Mouse (Mus musculus) limb, embryonic 11.5 days (tissue): ENCODE data around the gene Prcp. TPM values are rescaled to one million over a fixed set of nuclear protein-coding genes. Genes with fewer than 3 reads are reported as not detected.
"Not testable (repeated sequence)": the region's sequence is repeated elsewhere in the genome, so short reads cannot be mapped to it uniquely, and the experiment has no call there.

ENCODE experiments used
- ATAC-seq: fragments of 200-750 bp; cut with Nextera tagmentation; 2 replicates; pipeline ENCODE4 v1.8.0; 2017; ENCODE audit warnings: low read depth; ENCODE audit not compliant: insufficient number of reproducible peaks, low FRiP score, low TSS enrichment
- DNase-seq: peaks from one replicate; pipeline ENCODE4 v3.0.0-alpha.2; 2015; ENCODE audit warnings: low spot score
- H3K27ac ChIP-seq: fragments of 300-500 bp; sonication (generic); replicated peaks from 2 replicates; pipeline ENCODE4 v1.5.1; 2014; ENCODE audit warnings: low read depth, mild to moderate bottlenecking, low read length
- H3K27me3 ChIP-seq: fragments of 300-500 bp; sonication (generic); 2 replicates; pipeline ENCODE4 v1.6.1; 2014; ENCODE audit warnings: mild to moderate bottlenecking, low read length, mixed read lengths; ENCODE audit not compliant: control insufficient read depth, insufficient read depth
- H3K36me3 ChIP-seq: fragments of 300-500 bp; sonication (generic); 2 replicates; pipeline ENCODE4 v1.6.1; 2014; ENCODE audit warnings: mild to moderate bottlenecking, low read length, moderate library complexity, mixed read lengths; ENCODE audit not compliant: control insufficient read depth, insufficient read depth
- H3K4me1 ChIP-seq: fragments of 300-500 bp; sonication (generic); 2 replicates; pipeline ENCODE4 v1.6.1; 2014; ENCODE audit warnings: low read length, mixed read lengths; ENCODE audit not compliant: control insufficient read depth, insufficient read depth
- H3K4me2 ChIP-seq: fragments of 300-500 bp; sonication (generic); 2 replicates; pipeline ENCODE4 v1.6.1; 2014; ENCODE audit warnings: low read depth, mild to moderate bottlenecking, moderate library complexity; ENCODE audit not compliant: severe bottlenecking
- H3K4me3 ChIP-seq: fragments of 300-500 bp; sonication (generic); 2 replicates; pipeline ENCODE4 v1.5.1; 2014; ENCODE audit warnings: low read depth, low read length
- H3K9ac ChIP-seq: fragments of 300-500 bp; sonication (generic); 2 replicates; pipeline ENCODE4 v1.6.1; 2014; ENCODE audit warnings: mild to moderate bottlenecking, low read length
- H3K9me3 ChIP-seq: fragments of 300-500 bp; sonication (generic); 2 replicates; pipeline ENCODE4 v1.6.1; 2016; ENCODE audit warnings: low read length; ENCODE audit not compliant: control insufficient read depth
- WGBS: fragments of 180-500 bp; shearing (Covaris S2); extraction: QIAGEN DNeasy Blood & Tissue Kit; methylation state at CpG from one replicate; pipeline ENCODE4 v1.1.7; 2014; 5-methylcytosine and 5-hydroxymethylcytosine counted together
- polyA plus RNA-seq: library from polyadenylated mRNA; unstranded; fragments of >200 nt; fragmentation: Nextera tagmentation; extraction: Ambion mirVana; gene quantifications from 2 replicates; pipeline ENCODE4 v1.2.1, GENCODE M21; 2014

Gene Prcp
- polyA plus RNA-seq, 1 experiment from 2014 or later = 23.5 TPM

DNA sequence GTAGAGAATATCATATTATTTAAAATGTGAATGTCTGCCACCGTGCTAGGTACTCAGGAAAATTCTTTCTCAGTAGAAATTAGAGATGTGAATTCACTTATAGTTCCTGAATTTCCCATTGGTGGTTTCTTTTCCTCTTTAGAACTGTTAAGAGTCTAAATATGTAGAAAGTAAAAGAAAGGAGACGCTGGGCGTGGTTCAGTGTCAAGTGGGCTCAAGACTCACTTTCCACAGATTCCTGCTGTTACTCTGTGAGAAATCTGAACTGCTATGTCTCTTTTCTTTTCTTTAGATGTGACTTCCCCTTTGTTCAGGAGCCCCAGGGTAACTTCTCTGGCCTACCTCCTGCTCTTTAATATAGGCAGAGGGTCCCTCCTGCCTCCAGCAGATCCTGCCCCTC, 103.2 kb downstream of the Prcp start:
- H3K36me3 ChIP-seq = no peaks in the 10 kb centered on the region
- ATAC-seq = no peak
- H3K9me3 ChIP-seq = no peaks in the 10 kb centered on the region
- H3K9ac ChIP-seq = no peak overlapping the region
- H3K27ac ChIP-seq = no peak overlapping the region
- H3K4me3 ChIP-seq = no peak overlapping the region
- no peak for DNase-seq
- H3K27me3 ChIP-seq = no peaks in the 10 kb centered on the region
- H3K4me1 ChIP-seq = no peaks in the 10 kb centered on the region
- WGBS = 93% methylated on average over 3 of the region's 3 CpGs
- no peak overlapping the region for H3K4me2 ChIP-seq

DNA sequence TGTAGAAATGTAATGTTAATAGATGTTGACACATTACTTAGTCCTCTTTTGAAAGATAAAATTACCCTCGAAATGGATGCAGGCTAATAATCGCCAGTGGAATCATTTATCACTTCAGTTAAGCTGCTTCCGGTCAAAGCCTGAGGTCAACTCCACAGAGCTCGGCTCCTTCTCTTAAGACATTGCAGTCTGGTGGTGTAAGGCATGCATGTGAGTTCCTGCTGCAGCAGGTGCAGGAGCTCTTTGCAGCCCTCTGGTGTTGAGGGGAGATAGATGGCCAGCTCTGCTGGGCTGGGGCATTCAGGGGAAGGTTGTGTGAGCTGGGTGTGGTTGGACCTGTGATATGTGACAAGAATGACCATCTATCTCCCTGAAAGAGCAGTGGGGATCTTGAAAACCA, 104.0 kb downstream of the Prcp start:
- WGBS = 65% methylated on average over 4 of the region's 4 CpGs
- no peaks in the 10 kb centered on the region for H3K36me3 ChIP-seq
- H3K4me3 ChIP-seq = no peak overlapping the region
- H3K27me3 ChIP-seq = no peaks in the 10 kb centered on the region
- no peak for ATAC-seq
- H3K4me1 ChIP-seq = no peaks in the 10 kb centered on the region
- no peak overlapping the region for H3K4me2 ChIP-seq
- no peak overlapping the region for H3K9ac ChIP-seq
- H3K27ac ChIP-seq = no peak overlapping the region
- H3K9me3 ChIP-seq = no peaks in the 10 kb centered on the region
- no peak for DNase-seq

DNA sequence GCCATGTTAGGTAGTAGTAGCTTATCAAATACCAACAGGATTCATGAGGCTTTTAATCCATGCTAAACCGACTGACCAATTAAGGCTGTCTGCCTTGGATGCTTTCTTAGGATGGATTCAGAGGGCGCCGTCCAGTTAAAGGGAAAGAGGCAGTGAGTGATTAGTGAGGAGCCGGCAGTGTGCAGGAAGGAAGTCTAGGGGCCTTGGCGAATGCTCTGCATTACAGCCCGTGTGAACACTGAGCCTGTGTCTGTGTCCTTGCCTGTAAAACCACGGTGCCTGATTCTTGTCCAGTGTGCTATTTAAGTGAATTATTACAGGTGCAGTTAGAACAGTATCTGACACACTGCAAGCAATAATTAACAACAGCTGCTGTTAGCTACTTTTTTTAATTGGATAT, 104.5 kb downstream of the Prcp start:
- 24% methylated on average over 6 of the region's 7 CpGs for WGBS
- not testable (repeated sequence) for H3K36me3 ChIP-seq, H3K4me3 ChIP-seq, H3K9ac ChIP-seq, H3K9me3 ChIP-seq, ATAC-seq, H3K27me3 ChIP-seq, H3K4me1 ChIP-seq, H3K4me2 ChIP-seq, H3K27ac ChIP-seq, DNase-seq

DNA sequence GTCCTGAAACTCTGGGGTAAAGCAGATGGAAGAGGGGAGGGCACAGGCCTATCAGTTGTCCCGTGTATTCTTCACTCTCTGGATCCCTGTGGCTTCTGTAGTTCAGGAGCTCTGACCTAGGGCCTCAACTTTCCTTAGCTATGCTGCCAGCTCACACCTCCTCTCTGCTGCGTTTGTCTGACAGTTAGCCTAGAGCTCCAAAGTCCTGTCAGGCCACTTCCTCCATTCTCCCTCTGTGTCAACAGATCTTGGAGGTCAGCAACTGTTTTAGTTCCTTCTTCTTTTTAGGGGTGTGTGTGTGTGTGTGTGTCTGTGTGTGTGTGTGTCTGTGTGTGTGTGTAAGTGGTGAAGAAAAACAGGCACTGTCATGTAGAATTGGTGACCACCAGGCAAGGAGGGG, 106.5 kb downstream of the Prcp start:
- Histone ChIP-seq H3K9me3 (no peaks in the 10 kb centered on the region), H3K27me3 (no peaks in the 10 kb centered on the region), H3K27ac (no peak overlapping the region), H3K4me3 (no peak overlapping the region), H3K36me3 (no peaks in the 10 kb centered on the region), H3K4me2 (no peak overlapping the region), H3K9ac (no peak overlapping the region), H3K4me1 (no peaks in the 10 kb centered on the region)
- WGBS = 47% methylated on average over 2 of the region's 2 CpGs
- no peak for DNase-seq
- no peak for ATAC-seq

DNA sequence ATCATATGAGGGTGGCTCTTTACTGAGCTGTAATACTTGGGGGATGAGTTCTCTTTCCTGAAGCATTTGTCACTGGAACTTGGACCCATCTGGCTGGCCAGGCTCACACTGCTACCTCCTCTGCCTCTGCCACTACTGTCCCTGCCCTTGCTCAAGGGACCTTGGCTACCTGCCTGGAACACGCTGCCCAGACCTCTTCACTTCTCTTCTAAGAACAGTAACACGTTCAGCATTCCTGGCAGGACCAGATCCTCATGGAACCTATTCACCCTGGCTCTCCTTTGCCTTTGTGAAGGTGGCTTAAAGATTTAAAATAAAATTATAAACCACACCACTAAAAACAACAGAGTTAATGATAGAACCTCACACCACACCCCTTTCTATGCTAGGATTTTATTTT, 107.6 kb downstream of the Prcp start:
- Histone ChIP-seq H3K9ac (no peak overlapping the region), H3K27me3 (no peaks in the 10 kb centered on the region), H3K4me1 (no peaks in the 10 kb centered on the region), H3K4me2 (no peak overlapping the region), H3K36me3 (no peaks in the 10 kb centered on the region), H3K4me3 (no peak overlapping the region), H3K9me3 (no peaks in the 10 kb centered on the region), H3K27ac (no peak overlapping the region)
- no peak for DNase-seq
- no peak for ATAC-seq
- WGBS = 77% methylated on average over 2 of the region's 2 CpGs

Other genes with a start within 250 kb of the Prcp start
- gene Ankrd42, start 237.3 kb upstream of the Prcp start, polyA plus RNA-seq = 6.8 and 7.5 TPM in 2 replicates
- gene Pcf11, start 204.5 kb upstream of the Prcp start, polyA plus RNA-seq = 22.0 and 23.3 TPM in 2 replicates
- gene Rab30, start 132.9 kb upstream of the Prcp start, polyA plus RNA-seq = 11.5 and 11.9 TPM in 2 replicates
- 24.0 and 24.1 TPM in 2 replicates for gene Ddias, start 223 bp upstream of the Prcp start, polyA plus RNA-seq
- gene Fam181b, start 205.4 kb downstream of the Prcp start, polyA plus RNA-seq = 28.6 and 38.6 TPM in 2 replicates